8 mouse cellular contexts compared by ENCODE assay signal in the genomic region with DNA sequence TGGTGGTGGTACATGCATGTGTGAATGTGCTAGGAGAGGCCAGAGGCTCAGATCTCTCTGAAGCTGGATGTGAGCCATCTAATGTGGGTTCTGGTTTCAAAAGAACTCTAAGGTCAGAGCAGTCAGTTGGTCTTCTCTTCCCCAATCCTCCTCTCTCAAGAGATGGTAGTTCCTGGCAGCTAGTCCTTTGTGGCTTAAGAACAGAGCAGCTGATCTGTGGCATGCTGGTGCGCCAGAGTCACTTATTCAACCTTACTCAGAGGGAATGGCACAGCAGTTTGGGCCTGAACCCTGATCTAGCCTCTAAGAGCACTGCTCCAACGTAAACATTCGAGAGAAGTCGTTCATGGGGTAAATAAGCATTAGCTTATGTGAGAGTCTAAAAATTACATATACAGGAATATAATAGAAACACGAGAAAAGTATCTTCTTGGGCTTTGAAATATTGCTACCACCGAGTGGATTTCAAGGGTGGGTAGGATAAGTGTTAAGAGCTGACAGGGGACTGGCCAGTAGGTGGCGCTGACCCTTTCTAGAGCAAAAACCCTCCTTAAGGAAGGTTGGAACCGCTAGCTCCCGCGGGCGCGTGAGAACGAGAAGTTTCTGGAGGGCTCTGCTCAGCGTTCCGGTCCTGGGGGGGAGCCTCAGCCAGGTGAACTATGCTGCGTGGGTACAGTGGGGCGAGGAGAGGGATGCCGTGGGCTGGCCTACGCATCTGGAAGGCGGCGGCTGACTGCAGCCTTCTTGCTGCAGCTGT. TPM values are rescaled to one million over a fixed set of nuclear protein-coding genes. Genes with fewer than 3 reads are reported as not detected.
DNase-seq lines count a peak whose midpoint lies in the region; ATAC-seq and TF ChIP-seq lines count a peak whose summit lies in the region.

A gene (plus strand): TSS at position 553 of the 757 bp plus-strand sequence.

- H3K4me1 ChIP-seq in lung, embryonic 14.5 days (ENCODE audit: insufficient read depth), result no peaks in the 10 kb centered on the region

- peak within 1 kb of the TSS; percentile 81 for H3K9ac ChIP-seq in lung, embryonic 14.5 days

- peak within 1 kb of the TSS; percentile 94 for H3K27ac ChIP-seq in lung, embryonic 14.5 days (ENCODE audit: low read depth)

- H3K4me3 ChIP-seq in lung, embryonic 14.5 days (ENCODE audit: low read depth, low read length), result peak within 1 kb of the TSS; percentile 88

- DNase-seq in MN1 (ENCODE audit: low spot score), result peak; percentile 88
- DNase-seq in cerebellum, adult 8-10 months, result peak; percentile 91
- peak; percentile 89 for DNase-seq in forelimb bud, embryonic 11.5 days (ENCODE audit: low read depth, low spot score)
- DNase-seq in layer of hippocampus, adult 8-10 months (ENCODE audit: low spot score in 2 of 2), result peak; percentile 78 to 89
- DNase-seq in lung, embryonic 14.5 days, result peak; percentile 96
- peak; percentile 85 for DNase-seq in testis, postnatal 14 days (ENCODE audit: low spot score)

- no peaks in the 10 kb centered on the region for H3K9me3 ChIP-seq in lung, embryonic 14.5 days (ENCODE audit: low read depth, low read length)

- peak within 1 kb of the TSS; percentile 77 for H3K4me2 ChIP-seq in lung, embryonic 14.5 days

- 4% methylated on average over 21 of the region's 21 CpGs for WGBS in lung, embryonic 14.5 days

- peak; percentile 61 to 64 for ATAC-seq in hematopoietic stem cell, adult 5-6 weeks (replicated peaks in 1 of 2; ENCODE audit: insufficient read depth in 1 of 2, low FRiP score in 2 of 2, low TSS enrichment in 1 of 2, low read depth in 1 of 2, poor library complexity in 2 of 2, severe bottlenecking in 2 of 2)
- peak; percentile 84 for ATAC-seq in lung, embryonic 14.5 days (ENCODE audit: insufficient read depth)
- ATAC-seq in neutrophil, adult 5-6 weeks (ENCODE audit: extremely low read depth, insufficient number of reproducible peaks, low FRiP score, poor library complexity, severe bottlenecking), result peak; percentile 62

- peak; percentile 86 for TF ChIP-seq CTCF in lung, embryonic 14.5 days (IDR thresholded peaks at IDR 0.05; ENCODE audit: low read depth)

- peaks cover 45% of the 10 kb centered on the region for H3K36me3 ChIP-seq in lung, embryonic 14.5 days (ENCODE audit: insufficient read depth)

- H3K27me3 ChIP-seq in lung, embryonic 14.5 days (ENCODE audit: insufficient read depth, low read length), result no peaks in the 10 kb centered on the region

RNA-seq across cellular contexts. Expression of the gene that starts here (rescaled TPM):
- total RNA-seq in hematopoietic stem cell, adult 5-6 weeks (2017), result 24.5 and 35.9 TPM in 2 replicates
- 10 to 100 TPM; 27.0 to 32.3 (median 27.9) TPM for total RNA-seq in layer of hippocampus, adult 8-10 months (2022)
- polyA plus RNA-seq in lung, embryonic 14.5 days (2014; fragmentation: Nextera tagmentation; extraction: Ambion mirVana), result 14.1 and 14.2 TPM in 2 replicates
- 20.4 and 22.7 TPM in 2 replicates for total RNA-seq in neutrophil, adult 5-6 weeks (2017)

Comparison
In these comparisons a context has a peak if more than half of its experiments do, and no peak if none do; other contexts are left out.
1. Peak in every context shown above with its lines: DNase-seq, ATAC-seq, H3K4me3 ChIP-seq and H3K27ac ChIP-seq.